Mouse (Mus musculus) CH12.LX (cell line): ENCODE data around the gene Ifi35. TPM values are rescaled to one million over a fixed set of nuclear protein-coding genes. Genes with fewer than 3 reads are reported as not detected.
A peak's percentile ranks its signal among the peaks of the same experiment; 100 is the strongest.

Experiments used
- DNase-seq: peaks from one replicate; pipeline ENCODE4 v3.0.0-alpha.2; 2013; ENCODE audit errors: extremely low read depth
- H3K27ac ChIP-seq: 2 replicates; pipeline ENCODE4 v1.5.1; 2012; ENCODE audit warnings: low read depth, mild to moderate bottlenecking, control low read depth, moderate library complexity; ENCODE audit not compliant: insufficient read depth
- H3K27me3 ChIP-seq: replicated peaks from 2 replicates; pipeline ENCODE3; 2012; ENCODE audit warnings: inconsistent platforms
- H3K36me3 ChIP-seq, 2 experiments: replicated peaks in 1 of 2; 2 replicates each; pipeline versions ENCODE3 to v1.6.1; 2012; ENCODE audit warnings: inconsistent platforms in 1 of 2, low read length in 1 of 2, mild to moderate bottlenecking in 1 of 2, mixed read lengths in 1 of 2, moderate library complexity in 1 of 2; ENCODE audit not compliant: control insufficient read depth in 1 of 2, insufficient read depth in 1 of 2
- H3K4me1 ChIP-seq, 2 experiments: 2 replicates each; pipeline ENCODE4 v1.6.1; 2012; ENCODE audit warnings: inconsistent platforms in 1 of 2, moderate library complexity in 1 of 2; ENCODE audit not compliant: insufficient read depth in 2 of 2, control insufficient read depth in 1 of 2
- H3K4me2 ChIP-seq: 2 replicates; pipeline ENCODE4 v1.6.1; 2012; ENCODE audit warnings: low read depth, mild to moderate bottlenecking, control low read depth; ENCODE audit not compliant: poor library complexity, insufficient read depth, severe bottlenecking
- H3K4me3 ChIP-seq, 3 experiments: fragments of 150-350 bp in 1 of 3; sonication (generic) in 1 of 3; replicated peaks in 1 of 3; 2 replicates each; pipeline versions ENCODE3 to v1.5.1; 2011 to 2012; ENCODE audit warnings: low read depth in 2 of 3, low read length in 2 of 3, mild to moderate bottlenecking in 2 of 3, moderate library complexity in 2 of 3, control low read depth in 1 of 3, improper control_type of control experiment in 1 of 3, inconsistent platforms in 1 of 3, mixed read lengths in 1 of 3; ENCODE audit not compliant: poor library complexity in 1 of 3
- H3K79me2 ChIP-seq: replicated peaks from 2 replicates; pipeline ENCODE4 v1.6.1; 2012; ENCODE audit warnings: mild to moderate bottlenecking, moderate library complexity; ENCODE audit not compliant: control insufficient read depth, poor library complexity, insufficient read depth, severe bottlenecking; ENCODE audit errors: extremely low read depth
- H3K9ac ChIP-seq: 2 replicates; pipeline ENCODE4 v1.6.1; 2012; ENCODE audit warnings: low read depth, mild to moderate bottlenecking, control low read depth, moderate library complexity; ENCODE audit not compliant: insufficient read depth
- H3K9me3 ChIP-seq: replicated peaks from 2 replicates; pipeline ENCODE3; 2012; ENCODE audit warnings: low read length, inconsistent platforms, mixed read lengths
- CHD1 ChIP-seq: IDR thresholded peaks from 2 replicates; pipeline ENCODE4 v1.6.1; 2012; ENCODE audit warnings: low read depth, low read length, improper control_type of control experiment, inconsistent platforms
- CTCF ChIP-seq, 2 experiments: IDR thresholded peaks in 1 of 2; conservative IDR thresholded peaks in 1 of 2; 2 replicates each; pipeline ENCODE4 v1.5.1; 2011 to 2012; ENCODE audit warnings: low read depth in 2 of 2, low read length in 2 of 2, improper control_type of control experiment in 1 of 2, inconsistent platforms in 1 of 2, mild to moderate bottlenecking in 1 of 2, moderate library complexity in 1 of 2
- E2F4 ChIP-seq: IDR thresholded peaks from 2 replicates; pipeline ENCODE4 v1.6.1; 2011; ENCODE audit warnings: low read depth, low read length, improper control_type of control experiment; ENCODE audit not compliant: insufficient replicate concordance
- EP300 ChIP-seq: IDR thresholded peaks from 2 replicates; pipeline ENCODE4 v1.6.1; 2011; ENCODE audit warnings: low read length, improper control_type of control experiment
- HCFC1 ChIP-seq: IDR thresholded peaks from 2 replicates; pipeline ENCODE4 v1.6.1; 2012; ENCODE audit warnings: low read depth, mild to moderate bottlenecking, inconsistent platforms, low read length, improper control_type of control experiment
- IRF4 ChIP-seq: IDR thresholded peaks from 2 replicates; pipeline ENCODE4 v1.6.1; 2014; ENCODE audit warnings: low read depth, mild to moderate bottlenecking, inconsistent platforms, low read length, improper control_type of control experiment
- MAFK ChIP-seq: IDR thresholded peaks from 2 replicates; pipeline ENCODE4 v1.6.1; 2011; ENCODE audit warnings: low read length, improper control_type of control experiment; ENCODE audit not compliant: insufficient replicate concordance
- MAZ ChIP-seq: IDR thresholded peaks from 2 replicates; pipeline ENCODE4 v1.6.1; 2012; ENCODE audit warnings: low read depth, mild to moderate bottlenecking, inconsistent platforms, low read length, improper control_type of control experiment, moderate library complexity
- MEF2A ChIP-seq: IDR thresholded peaks from 2 replicates; pipeline ENCODE4 v1.6.1; 2014; ENCODE audit warnings: low read depth, mild to moderate bottlenecking, inconsistent platforms, low read length, improper control_type of control experiment, borderline replicate concordance
- MXI1 ChIP-seq: IDR thresholded peaks from 2 replicates; pipeline ENCODE4 v1.6.1; 2011; ENCODE audit warnings: mild to moderate bottlenecking, low read depth, low read length, improper control_type of control experiment
- MYC ChIP-seq: IDR thresholded peaks from 2 replicates; pipeline ENCODE4 v1.6.1; 2011; ENCODE audit warnings: low read depth, mild to moderate bottlenecking, improper control_type of control experiment, low read length
- NELFE ChIP-seq: IDR thresholded peaks from 2 replicates; pipeline ENCODE4 v1.6.1; 2011; ENCODE audit warnings: low read depth, low read length, improper control_type of control experiment
- NRF1 ChIP-seq: IDR thresholded peaks from 2 replicates; pipeline ENCODE4 v1.6.1; 2014; ENCODE audit warnings: low read depth, mild to moderate bottlenecking, inconsistent platforms, low read length, improper control_type of control experiment, moderate library complexity
- PAX5 ChIP-seq: IDR thresholded peaks from 2 replicates; pipeline ENCODE4 v1.6.1; 2012; ENCODE audit warnings: low read length, inconsistent platforms, mixed read lengths
- POLR2A ChIP-seq: IDR thresholded peaks from 2 replicates; pipeline ENCODE4 v1.6.1; 2011; ENCODE audit warnings: low read depth, mild to moderate bottlenecking, improper control_type of control experiment, low read length
- RAD21 ChIP-seq: IDR thresholded peaks from 2 replicates; pipeline ENCODE4 v1.6.1; 2011; ENCODE audit warnings: low read depth, mild to moderate bottlenecking, low read length, improper control_type of control experiment, moderate library complexity
- RCOR1 ChIP-seq: conservative IDR thresholded peaks from 2 replicates; pipeline ENCODE4 v1.6.1; 2012; ENCODE audit warnings: low read depth, mild to moderate bottlenecking, inconsistent platforms, low read length, improper control_type of control experiment
- SMC3 ChIP-seq: IDR thresholded peaks from 2 replicates; pipeline ENCODE4 v1.6.1; 2011; ENCODE audit warnings: low read depth, low read length, improper control_type of control experiment
- TCF12 ChIP-seq: IDR thresholded peaks from 2 replicates; pipeline ENCODE4 v1.6.1; 2014; ENCODE audit warnings: low read depth, mild to moderate bottlenecking, inconsistent platforms, low read length, improper control_type of control experiment
- UBTF ChIP-seq: IDR thresholded peaks from 2 replicates; pipeline ENCODE4 v1.6.1; 2012; ENCODE audit warnings: low read depth, mild to moderate bottlenecking, inconsistent platforms, low read length, improper control_type of control experiment, moderate library complexity
- USF1 ChIP-seq: IDR thresholded peaks from 2 replicates; pipeline ENCODE4 v1.6.1; 2014; ENCODE audit warnings: low read depth, mild to moderate bottlenecking, inconsistent platforms, low read length, improper control_type of control experiment
- ZC3H11A ChIP-seq: IDR thresholded peaks from 2 replicates; pipeline ENCODE4 v1.6.1; 2012; ENCODE audit warnings: low read depth, mild to moderate bottlenecking, inconsistent platforms, low read length, improper control_type of control experiment
- ZKSCAN1 ChIP-seq: IDR thresholded peaks from 2 replicates; pipeline ENCODE4 v1.6.1; 2012; ENCODE audit warnings: low read depth, inconsistent platforms, low read length, improper control_type of control experiment, borderline replicate concordance
- ZMIZ1 ChIP-seq: IDR thresholded peaks from 2 replicates; pipeline ENCODE4 v1.6.1; 2012; ENCODE audit warnings: low read depth, mild to moderate bottlenecking, inconsistent platforms, low read length, improper control_type of control experiment
- ZNF384 ChIP-seq: IDR thresholded peaks from 2 replicates; pipeline ENCODE4 v1.6.1; 2012; ENCODE audit warnings: low read depth, low read length, improper control_type of control experiment, inconsistent platforms
- dilution Hi-C: fragments of 300-500 bp; cut with MboI; formaldehyde crosslinking; loops from 2 replicates; pipeline ENCODE4 v1.14.3; 2020; ENCODE audit warnings: low sequenced_read_pairs; ENCODE audit not compliant: extremely low pct_unique_long_range_greater_than_20kb, extremely low pct_ligation_motif_present
- in situ Hi-C: fragments of 300-500 bp; cut with MboI; formaldehyde crosslinking; loops from 3 replicates; pipeline ENCODE4 v1.14.3; 2019; ENCODE audit warnings: low sequenced_read_pairs, low pct_ligation_motif_present, low pct_unique_long_range_greater_than_20kb, mixed read lengths
- polyA plus RNA-seq: library from polyadenylated mRNA; unstranded; fragments of >175 nt; gene quantifications from 2 replicates; pipeline ENCODE4 v1.2.1, GENCODE M21; 2012; ENCODE audit warnings: low read depth; ENCODE audit not compliant: insufficient read length
- total RNA-seq, 2 experiments: library from RNA; depleted of rRNA; stranded (reverse); fragments of 300-350 nt in 1 of 2; fragments of >200 nt in 1 of 2; gene quantifications; 2 replicates each; pipeline ENCODE4 v1.2.3; 2012 to 2014

Ifi35 gene
- total and polyA plus RNA-seq, 3 experiments, result 49.3 to 79.1 (median 63.7) TPM

GRCm38 (mm10) chr11:101479171-101479635, 31.0 kb downstream of the Ifi35 start:
- TF ChIP-seq USF1 (no peak), HCFC1 (no peak), ZMIZ1 (no peak), ZNF384 (no peak), CHD1 (no peak), CTCF (conservative IDR thresholded peaks at IDR 0.05 in 1 of 2, IDR thresholded peaks at IDR 0.05 in 1 of 2; ENCODE audit: low read depth in 2 of 2, low read length in 2 of 2) (no peak), NELFE (no peak), POLR2A (peak; percentile 53; the same call in 1 of the 2 replicates), MEF2A (no peak), UBTF (no peak), EP300 (no peak), SMC3 (no peak), MAFK (no peak), MAZ (no peak), MXI1 (no peak; the same call in 1 of the 2 replicates), NRF1 (0 out of 2 replicates have a peak, but pooled peaks have one; percentile 15)
- no peaks in the 10 kb centered on the region for H3K79me2 ChIP-seq
- no peak for DNase-seq
- no peaks in the 10 kb centered on the region for H3K27me3 ChIP-seq
- in situ Hi-C loops (no loop called here), dilution Hi-C loops (no loop called here)
- no peak overlapping the region for H3K4me3 ChIP-seq
- H3K36me3 ChIP-seq, result no peaks in the 10 kb centered on the region
- peak overlapping the region; percentile 17 for H3K4me2 ChIP-seq
- H3K9me3 ChIP-seq, result no peaks in the 10 kb centered on the region
- H3K9ac ChIP-seq, result no peak overlapping the region; the same call in 1 of the 2 replicates
- no peak overlapping the region for H3K27ac ChIP-seq
- H3K4me1 ChIP-seq, result peaks cover 3 to 7% of the 10 kb centered on the region in 2 experiments

GRCm38 (mm10) chr11:101480912-101481311, 32.7 kb downstream of the Ifi35 start:
- no peak overlapping the region for H3K4me2 ChIP-seq
- in situ Hi-C loops (no loop called here), dilution Hi-C loops (no loop called here)
- no peaks in the 10 kb centered on the region for H3K9me3 ChIP-seq
- H3K4me1 ChIP-seq, result peaks cover 6 to 7% of the 10 kb centered on the region in 2 experiments; a peak in 3 of 4 replicates
- no peak overlapping the region for H3K4me3 ChIP-seq
- DNase-seq, result no peak
- H3K9ac ChIP-seq, result no peak overlapping the region
- H3K27ac ChIP-seq, result no peak overlapping the region
- H3K79me2 ChIP-seq, result no peaks in the 10 kb centered on the region
- peaks cover 0 to 5% of the 10 kb centered on the region in 2 experiments for H3K36me3 ChIP-seq
- H3K27me3 ChIP-seq, result no peaks in the 10 kb centered on the region
- TF ChIP-seq RCOR1 (no peak), PAX5 (no peak), CTCF (conservative IDR thresholded peaks at IDR 0.05 in 1 of 2, IDR thresholded peaks at IDR 0.05 in 1 of 2; ENCODE audit: low read depth in 2 of 2, low read length in 2 of 2) (no peak), E2F4 (no peak), IRF4 (no peak), MEF2A (no peak), ZNF384 (no peak), MYC (no peak), MAFK (no peak), CHD1 (no peak), TCF12 (no peak), USF1 (no peak), ZC3H11A (no peak), ZKSCAN1 (no peak), RAD21 (no peak)
